Mouse (Mus musculus): ENCODE data around the gene Eps15.

The Eps15 gene

DNA sequence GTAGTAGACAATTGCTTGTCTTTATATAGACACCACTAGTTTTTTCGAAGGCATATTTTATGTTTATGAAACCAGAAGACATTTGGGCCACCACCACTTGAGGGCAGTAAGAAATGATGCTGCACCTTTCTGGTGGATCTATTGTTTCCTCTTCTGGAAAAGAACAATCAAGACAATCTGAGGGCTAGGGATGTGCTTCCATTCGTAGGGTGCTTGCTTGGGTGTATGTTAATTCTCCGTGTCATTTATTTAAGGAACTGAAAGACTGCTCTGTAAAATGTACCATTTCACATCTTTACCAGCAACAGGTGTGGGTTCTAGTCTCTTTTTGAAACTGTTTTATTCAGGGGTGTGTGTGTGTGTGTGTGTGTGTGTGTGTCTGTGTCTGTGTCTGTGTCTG is 11.2 kb upstream of the Eps15 start:
- no peak for DNase-seq (ENCODE audit: low spot score in 2 of 2)

DNA sequence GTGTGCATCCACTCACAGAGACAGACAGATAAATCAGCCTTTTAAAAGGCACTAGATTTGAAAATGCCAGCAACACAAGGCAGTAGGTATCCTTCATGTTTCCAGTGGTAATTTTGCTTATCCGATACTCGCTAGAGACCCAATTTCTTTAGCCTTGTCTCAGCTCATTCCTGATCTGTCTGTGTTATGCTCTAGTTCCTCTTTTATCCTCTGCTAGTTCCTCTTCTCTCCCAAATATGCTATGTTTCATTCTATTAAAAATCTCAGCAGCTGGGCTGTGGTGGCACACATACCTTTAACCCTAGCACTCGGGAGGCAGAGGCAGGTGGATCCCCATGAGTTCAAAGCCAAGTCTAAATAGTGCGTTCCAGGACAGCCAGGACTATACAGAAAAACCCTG is 8.3 kb upstream of the Eps15 start:
- no peak for DNase-seq (ENCODE audit: low spot score in 2 of 2)

DNA sequence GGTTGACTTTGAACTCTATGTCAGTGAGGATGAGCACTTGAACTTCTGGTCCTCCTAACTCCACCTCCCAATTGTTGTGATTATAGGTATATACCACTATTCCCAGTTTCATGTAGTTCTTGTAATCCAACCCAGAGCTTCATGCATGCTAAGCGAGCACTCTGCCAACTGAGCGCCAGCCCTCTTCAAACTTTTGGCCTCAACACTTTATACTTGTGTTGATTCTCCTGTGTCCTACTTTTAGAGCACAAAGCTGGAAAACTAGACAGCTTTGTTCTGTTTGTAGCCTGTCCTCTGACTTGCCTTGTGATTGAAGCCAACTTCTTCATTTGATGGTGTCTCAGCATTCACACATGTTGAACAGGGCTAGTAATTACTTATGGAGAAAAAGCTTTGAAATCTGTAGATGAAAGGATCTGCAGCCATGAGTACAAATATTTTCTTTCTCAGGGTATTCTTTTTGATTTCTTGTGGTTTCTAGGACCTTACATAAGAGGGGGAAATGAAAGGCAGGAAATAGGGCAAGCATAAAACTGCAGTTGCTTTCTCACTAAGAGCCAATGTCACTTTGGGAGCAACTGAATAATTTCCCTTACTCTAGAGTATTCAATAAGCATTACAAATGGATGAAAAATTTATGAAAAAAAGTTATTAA is 6.4 kb upstream of the Eps15 start:
- DNase-seq (ENCODE audit: low spot score in 2 of 2): no peak

DNA sequence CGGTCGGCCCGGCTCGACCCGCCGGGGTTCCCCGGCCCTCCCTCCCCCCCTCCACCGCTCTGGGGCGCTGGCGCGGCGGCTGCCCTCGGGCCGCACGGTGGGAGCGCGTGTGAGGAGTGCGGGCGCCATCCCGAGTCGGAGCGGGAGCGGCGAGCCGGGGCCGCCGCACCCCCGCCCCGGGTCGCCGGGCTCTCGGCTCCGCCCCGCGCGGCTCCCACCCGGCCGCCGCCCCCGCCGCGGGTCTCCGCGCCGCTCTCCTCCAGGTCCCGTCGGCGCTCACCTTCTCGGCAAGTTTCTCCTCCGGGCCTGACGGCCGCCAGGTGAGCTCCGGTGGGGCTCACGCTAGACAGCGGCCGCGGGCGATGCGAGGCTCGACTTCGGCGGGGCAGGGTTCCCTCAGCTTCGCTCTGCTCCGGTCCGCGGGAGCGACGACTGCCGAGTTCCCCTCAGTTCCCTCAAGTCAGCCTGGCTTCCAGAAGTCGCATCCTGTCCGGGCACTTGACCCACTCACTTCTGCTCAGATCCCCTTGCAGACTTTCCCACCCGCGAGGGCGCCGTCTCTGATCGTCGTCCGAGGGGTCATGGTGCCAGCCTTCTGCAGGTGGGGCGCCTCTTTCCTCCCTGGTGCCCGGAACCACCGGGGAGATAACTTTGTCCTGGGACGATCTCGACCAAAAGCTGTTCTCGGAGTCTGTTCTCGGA is 542 bp downstream of the Eps15 start:
- DNase-seq (ENCODE audit: low spot score in 2 of 2): peak in 1 of 2 experiments; percentile 41

DNA sequence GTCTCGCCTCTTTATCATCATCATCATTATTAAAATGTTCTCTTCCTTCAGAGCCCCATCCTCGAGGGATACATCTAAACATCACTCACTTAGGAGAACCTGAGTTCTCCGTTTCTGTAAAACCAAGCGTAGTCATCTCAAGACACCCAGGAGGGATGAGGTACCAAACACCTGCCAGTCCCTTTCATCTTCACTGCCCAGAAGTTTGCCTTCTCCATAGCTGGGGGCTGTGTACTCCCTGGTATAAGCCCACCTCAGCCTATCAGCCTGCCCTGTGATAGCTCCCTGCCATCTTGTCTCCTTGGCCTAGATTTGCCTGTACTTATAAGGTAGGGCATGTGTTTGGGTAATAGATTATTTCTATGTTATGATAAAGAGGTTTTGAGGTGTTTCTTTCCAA is 1.1 kb downstream of the Eps15 start:
- DNase-seq (ENCODE audit: low spot score in 2 of 2): no peak

DNA sequence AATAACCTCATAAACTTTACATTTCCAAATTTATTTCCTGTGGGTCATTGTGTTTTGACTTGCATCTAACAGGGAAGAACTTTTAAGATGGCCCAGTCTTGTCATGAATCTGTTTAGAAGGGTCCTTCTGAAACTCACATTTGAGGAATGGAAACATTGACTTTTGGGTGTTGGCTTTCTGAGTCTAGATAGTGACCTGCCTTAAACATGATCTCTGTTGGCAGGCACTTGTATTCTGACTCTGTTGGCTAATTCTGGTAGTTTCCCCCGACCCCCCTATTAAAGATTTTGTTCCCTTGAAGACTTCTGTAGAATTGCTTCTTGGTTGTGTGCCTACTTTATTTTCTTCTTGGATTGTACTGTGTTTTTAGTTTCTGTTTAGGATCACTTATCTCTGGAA is 1.9 kb downstream of the Eps15 start:
- DNase-seq (ENCODE audit: low spot score in 2 of 2): no peak

DNA sequence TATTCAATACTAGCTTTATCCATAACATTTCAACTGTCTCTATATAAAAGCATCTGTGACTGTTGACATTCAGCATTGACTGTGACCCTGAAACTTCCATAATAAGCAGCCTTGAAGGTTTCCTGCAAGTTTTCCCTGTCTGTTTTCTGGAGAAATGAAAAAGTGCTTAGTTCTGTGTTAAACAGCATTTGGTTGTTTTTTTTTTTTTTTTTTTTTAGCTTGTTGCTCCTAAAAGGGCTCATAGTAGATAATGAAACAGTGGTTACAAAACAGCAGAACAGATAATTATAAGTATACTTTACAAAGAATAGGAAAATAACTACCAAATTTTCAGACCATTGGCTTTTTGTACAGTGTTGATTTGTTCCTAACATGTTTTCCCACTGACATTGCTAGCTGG is 14.6 kb downstream of the Eps15 start:
- no peak for DNase-seq (ENCODE audit: low spot score in 2 of 2)

DNA sequence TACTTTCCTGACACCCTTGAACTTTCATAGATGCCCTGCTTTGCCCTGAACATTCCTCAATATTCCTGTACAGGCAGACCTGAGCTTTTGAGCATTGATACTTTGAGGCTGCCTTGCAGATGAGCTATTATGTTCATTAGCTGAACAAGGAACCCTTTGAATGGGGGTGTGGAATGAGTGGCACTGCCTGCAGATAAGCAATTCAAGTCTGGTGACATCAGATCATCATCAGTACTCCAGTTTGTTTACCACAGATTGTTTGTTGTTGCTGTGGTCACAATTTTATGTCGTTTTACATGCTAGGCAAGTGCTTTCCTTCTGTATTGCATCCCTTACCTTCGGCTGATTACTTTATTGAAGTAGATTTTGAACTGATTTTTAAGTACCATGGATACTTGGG is 16.4 kb downstream of the Eps15 start:
- no peak for DNase-seq (ENCODE audit: low spot score in 2 of 2)

DNA sequence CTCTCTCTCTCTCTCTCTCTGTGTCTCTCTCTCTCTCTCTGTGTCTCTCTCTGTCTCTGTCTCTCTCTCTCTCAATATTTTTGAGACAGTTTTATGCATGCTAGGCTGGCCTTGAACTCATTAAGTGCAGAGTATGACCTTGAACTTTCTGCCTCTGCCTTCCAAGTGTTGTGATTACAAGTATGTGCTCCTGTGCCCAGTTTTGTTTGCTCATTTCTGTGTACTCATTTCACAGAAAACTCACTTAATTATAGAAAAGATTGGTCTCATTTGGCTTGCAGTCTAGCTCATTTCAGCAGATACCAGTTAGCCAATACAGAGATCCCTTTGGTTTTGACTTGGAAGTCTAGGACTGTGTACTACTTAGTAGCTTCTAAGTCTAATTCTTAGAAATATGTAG is 19.1 kb downstream of the Eps15 start:
- no peak for DNase-seq (ENCODE audit: low spot score in 2 of 2)

DNA sequence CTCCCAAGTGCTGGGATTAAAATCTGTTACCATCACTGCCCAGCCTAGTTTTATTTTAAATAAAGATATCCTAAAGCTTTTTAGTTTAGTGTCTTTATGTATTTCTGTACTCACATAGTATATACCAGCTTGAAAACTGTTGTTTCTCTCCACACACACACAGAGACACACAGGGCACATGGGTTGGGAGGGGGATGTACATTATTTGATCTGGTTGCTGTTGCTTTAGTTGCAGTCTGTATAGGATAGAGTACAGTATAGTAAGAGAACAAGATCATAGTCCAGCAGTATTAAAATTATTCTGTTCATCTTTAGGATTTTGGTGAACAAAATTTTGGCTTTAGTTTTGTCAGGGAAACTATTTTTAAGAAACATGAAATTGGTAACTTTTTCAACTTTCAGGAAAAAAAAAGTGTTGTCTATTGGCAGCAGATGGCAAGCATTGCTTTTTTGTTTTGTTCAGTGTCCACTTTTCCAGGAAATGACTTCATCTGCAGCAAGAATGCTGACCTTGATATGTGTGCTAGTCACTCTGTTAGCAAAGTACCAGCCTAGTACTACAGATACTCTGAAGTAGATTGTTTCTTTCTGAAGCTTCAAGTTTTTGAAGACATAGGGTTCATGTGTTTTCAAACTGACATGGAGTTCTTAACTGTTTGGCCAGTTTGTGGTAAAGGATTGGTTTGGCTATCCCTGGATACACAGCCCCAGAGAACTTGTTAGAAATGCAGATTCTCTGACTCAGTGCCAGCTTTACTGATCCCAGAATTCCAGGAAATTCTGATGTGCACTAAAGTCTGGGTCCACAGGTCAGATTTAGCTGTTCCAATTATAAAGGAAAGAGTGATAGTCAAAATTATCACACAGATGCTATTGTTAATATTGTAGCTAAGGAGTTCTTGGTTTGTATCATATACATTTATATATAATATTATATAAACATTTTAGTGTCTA is 37.1 kb downstream of the Eps15 start:
- no peak for DNase-seq (ENCODE audit: low spot score in 2 of 2)

DNA sequence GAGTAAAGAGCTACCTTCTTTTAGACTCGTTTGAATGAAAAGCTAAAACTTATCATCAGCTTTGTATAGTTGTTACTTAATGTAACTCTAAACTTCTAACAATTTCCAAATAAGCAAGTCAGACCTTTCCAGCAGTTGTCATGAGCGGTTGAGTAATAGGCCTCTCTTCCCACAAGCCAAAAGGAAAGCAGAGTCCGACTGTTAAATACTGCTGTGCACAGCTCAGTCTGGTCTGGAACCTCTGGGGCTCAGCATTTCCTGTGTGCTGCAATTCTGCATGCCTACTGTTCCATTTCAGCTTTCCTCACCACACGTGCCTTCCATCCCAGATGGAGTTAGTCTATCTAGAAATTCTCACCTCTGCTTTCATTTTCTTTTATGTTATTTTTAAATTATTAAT is 56.7 kb downstream of the Eps15 start:
- DNase-seq (ENCODE audit: low spot score in 2 of 2): peak in 1 of 2 experiments; percentile 15

DNA sequence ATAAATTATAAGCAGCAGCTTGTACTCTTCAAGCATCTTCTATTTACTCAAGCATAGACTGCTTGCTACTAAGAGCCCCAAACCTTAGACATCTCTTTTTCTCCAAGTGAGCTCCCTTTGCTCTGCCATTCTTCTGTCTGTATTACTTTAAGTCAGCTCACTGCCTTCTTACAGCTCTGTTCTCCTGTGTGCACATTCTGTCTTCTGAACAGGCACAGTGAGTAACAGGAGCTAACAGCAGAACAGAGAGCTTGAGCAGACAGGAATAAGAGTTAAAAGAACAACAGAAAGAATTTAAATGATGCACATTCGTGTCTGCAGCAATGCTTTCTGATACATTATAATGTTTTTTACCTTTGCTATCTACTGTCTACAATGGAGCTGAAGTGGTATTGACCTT is 61.2 kb downstream of the Eps15 start:
- DNase-seq (ENCODE audit: low spot score in 2 of 2): no peak

DNA sequence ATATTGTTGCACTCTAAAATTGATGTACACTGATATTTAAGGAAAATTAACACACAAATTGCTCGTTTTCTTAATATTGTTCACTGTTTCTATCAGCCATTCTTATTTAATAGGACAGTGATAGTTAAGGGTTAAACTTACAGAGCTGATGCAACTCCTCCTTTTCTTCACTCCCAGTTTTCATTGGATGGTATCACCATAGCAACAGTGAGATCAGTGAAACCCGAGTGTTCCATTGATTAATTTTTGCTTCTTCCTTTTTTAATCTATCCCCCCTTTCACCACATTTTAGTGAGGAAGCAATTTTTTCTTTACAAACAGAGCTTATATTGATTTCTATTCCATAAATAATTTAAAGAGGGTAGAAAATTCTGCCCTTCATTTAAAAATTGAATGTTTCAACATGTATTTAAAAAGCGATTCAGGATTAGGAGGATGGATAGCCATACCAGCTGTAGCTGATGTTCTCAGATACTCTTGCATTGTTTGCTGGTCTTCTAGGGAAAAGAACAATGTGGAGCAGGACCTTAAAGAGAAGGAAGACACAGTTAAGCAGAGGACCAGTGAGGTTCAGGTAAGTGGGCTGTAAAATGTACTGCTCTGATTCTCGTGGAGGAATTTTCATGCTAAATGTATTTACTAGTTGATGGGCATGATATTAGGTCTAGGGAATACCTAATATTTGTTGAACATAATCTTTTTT is 62.9 kb downstream of the Eps15 start:
- no peak for DNase-seq (ENCODE audit: low spot score in 2 of 2)

DNA sequence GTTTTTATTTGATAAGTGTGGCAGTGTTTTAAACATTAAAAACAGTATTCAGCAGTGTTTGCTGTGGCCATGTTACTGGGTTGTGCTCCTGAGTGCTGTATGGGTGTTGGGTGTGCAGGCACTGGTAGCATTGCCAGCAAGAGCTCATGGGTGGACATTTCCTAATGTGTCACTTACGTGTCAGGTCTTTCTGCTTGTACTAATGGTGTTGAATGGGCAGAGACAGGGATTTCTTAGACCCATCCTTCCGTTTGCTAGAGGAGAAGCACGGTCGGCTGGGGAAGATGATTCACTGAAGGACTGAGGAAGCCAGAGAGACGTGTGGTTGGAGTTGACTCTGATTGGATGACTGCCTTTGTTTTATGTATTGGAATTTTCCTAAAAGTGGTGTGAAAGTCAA is 63.8 kb downstream of the Eps15 start:
- DNase-seq (ENCODE audit: low spot score in 2 of 2): no peak

DNA sequence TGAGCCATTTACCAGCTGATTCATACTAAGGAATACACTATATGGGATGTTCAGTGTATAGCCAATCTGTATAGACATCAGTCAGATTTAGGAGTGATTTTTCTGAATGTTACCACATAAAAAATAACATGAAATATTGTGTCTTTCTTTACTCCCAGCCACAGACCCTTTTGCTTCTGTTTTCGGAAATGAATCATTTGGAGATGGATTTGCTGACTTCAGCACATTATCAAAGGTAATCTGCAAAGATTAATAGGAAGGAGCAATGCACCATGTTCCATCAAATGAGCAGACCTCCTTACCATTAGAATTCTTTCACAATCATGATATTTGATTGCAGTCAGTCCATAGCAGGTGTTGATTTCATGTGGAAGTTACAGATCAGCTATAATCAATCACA is 98.0 kb downstream of the Eps15 start:
- DNase-seq (ENCODE audit: low spot score in 2 of 2): no peak

DNA sequence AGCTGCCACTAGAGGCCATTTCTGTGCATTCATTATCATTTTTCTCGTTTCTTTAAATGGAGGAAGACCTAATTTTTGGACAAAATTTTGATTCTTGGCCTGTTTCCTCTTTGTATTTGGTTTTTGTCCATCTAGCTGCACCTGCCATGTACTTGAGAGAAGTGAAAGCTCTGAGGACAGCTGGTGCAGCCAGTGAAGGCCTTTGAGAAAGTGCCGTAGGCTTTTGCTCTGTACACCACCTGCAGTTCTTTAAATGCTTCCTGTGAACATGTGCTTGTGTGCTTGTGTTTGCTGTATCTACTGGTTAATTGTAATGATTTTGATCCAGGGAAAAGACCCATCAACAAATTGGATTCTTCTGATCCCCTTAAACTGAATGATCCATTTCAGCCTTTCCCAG is 102.4 kb downstream of the Eps15 start:
- DNase-seq (ENCODE audit: low spot score in 2 of 2): no peak

DNA sequence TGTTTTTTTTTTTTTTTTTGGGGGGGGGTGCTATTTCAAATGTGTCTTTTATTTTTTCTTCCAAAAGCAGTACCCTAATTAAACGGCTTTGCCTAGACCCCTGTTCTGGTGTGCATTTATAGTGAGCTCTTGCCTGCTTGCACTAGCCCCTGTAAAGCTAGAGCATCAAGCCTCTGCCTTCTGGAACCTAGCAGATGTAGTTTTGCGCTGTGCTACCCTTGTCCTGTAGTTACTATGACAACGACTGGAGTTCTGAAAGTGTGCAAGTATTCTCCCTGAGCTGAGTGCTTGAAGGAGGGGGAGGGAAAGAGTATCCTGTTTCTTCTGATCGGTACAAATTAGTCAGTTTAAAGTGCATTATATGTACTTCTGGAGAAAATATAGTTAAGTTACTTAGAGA is 105.5 kb downstream of the Eps15 start:
- DNase-seq (ENCODE audit: low spot score in 2 of 2): no peak

DNA sequence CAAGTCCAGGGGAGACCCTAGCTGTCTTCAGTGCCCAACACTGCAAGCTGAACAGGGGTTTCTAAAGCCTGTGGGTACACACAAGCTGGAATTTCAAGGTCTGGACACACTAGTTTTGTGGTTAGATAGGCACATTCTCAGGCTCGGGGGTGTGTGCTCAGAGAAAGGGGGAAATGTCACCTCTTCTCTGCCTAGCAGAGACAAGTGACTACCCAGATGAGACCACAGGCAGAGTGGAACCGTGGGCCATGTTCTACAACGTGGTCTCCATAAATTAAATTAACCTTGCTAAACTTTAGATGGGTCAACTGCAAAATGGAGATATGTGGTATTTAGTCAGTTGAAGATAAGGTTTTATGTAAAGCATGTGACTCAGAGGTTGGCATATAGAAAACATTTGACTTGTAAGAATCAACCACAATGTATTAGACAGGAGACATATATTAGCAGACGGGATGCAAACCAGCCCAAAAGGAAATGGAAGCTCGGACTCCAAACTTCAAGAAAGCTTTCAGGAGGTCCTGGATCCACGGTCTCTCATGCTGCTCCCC is 113.2 kb downstream of the Eps15 start:
- DNase-seq (ENCODE audit: low spot score in 2 of 2): no peak

DNA sequence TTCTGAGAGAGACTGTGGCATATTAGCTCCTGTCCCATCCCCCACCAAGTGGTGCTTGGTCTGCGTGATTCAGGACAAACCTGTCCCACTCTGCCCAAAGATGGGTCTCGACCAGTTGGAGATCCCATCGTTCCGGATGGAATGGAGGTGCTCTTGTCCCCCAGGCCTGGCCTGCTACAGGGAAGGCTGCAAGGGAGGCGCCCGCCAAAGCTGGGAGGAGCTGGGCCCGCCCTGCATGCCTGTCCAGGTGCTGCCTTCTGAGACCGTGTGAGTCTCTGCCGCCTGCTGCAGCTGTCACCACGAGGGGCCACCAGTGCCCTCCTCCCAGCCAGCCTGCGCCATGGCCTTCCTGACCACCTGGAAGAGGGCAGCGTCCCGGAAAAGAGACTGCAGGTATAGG is 113.8 kb downstream of the Eps15 start:
- DNase-seq (ENCODE audit: low spot score in 2 of 2): peak in 1 of 2 experiments; percentile 39

DNA sequence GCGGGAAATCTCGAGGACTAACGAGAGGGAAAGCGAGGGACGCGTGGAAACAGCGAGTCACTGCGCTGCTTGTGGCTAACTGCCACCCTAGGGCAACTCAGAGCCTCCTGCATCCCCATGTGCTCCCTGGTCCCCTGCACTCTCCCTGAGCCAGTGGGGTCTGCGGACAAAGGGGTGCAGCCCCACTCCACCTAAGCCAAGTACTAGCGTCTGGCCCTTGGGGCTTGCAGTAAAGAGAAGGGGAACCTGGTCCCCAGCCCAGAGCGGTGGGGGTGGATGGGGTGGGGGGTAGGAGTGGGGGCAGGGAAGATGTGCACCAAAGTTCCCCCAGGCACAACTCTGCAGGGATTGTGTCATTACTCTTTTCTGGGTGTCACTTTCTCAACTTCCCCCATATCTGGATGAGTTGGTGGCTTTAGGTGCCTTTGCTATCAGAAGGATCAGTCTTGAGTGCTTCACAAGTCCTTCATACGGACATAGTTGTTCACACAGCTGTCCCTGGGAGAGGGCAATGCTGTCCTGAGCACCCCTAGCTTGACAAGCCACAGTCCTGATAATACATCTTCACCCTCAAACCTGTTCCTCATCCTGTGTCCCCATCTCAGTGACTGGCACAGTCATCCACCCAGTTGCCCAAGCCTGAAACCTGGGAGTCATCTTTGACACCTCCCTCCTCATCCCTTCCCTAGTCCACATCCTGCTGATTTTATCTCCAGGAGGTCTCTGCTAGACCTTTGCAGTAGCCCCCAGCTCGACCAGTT is 114.4 kb downstream of the Eps15 start:
- no peak for DNase-seq (ENCODE audit: low spot score in 2 of 2)
